Mouse (Mus musculus): Measurements from ENCODE around the gene Ggta1. TPM values are rescaled to one million over a fixed set of nuclear protein-coding genes. Genes with fewer than 3 reads are reported as not detected.

Gene Ggta1
- total RNA-seq (2012; rRNA removed) = 36.5 and 49.0 TPM in 2 replicates

DNA sequence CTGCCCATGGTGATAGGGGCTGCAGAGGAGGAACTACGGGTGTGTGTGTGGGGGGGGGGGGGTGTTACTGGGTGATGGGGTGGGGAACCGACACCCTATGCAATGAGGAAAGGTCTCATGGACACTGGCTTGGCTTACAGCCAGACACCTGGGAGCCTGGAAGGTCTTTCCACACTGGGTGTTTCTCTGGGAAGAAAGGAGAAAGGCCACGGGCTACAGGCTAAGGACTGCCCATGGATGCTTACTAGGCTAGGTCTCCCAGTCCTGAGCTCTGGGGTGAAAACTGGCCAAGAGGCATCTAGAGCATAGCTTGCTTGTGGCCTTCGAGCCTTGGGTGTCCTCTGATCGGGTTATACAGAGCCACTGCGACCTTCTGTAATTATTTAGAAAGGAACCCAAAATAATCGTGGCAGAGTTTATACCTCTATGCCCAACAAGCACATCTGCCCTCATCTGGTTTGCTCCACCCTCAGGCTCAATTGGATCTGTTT is at the start of gene Ggta1:
TSS of gene Ggta1 (minus strand) at position 441 of the 491 bp plus-strand sequence.
- H3K4me3 ChIP-seq (ENCODE audit: insufficient read depth in 1 of 2, low read depth in 1 of 2, low read length in 2 of 2, poor library complexity in 1 of 2, severe bottlenecking in 1 of 2) = peak within 1 kb of the TSS; percentile 73 to 83
- no peaks in the 10 kb centered on the region for H3K9me3 ChIP-seq (ENCODE audit: control insufficient read depth, insufficient read depth, low read depth, low read length)
- H3K9ac ChIP-seq (ENCODE audit: insufficient read depth, low read depth, low read length, poor library complexity, severe bottlenecking) = peak within 1 kb of the TSS; percentile 66
- no peak for DNase-seq (ENCODE audit: low read depth, low spot score)
- in situ Hi-C loops (cut with MboI; ENCODE audit: low sequenced_read_pairs in 2 of 2, unreplicated experiment in 2 of 2) = no loop called here
- no peaks in the 10 kb centered on the region for H3K36me3 ChIP-seq (ENCODE audit: control insufficient read depth, insufficient read depth, low read length, poor library complexity, severe bottlenecking)
- peaks cover 2 to 27% of the 10 kb centered on the region in 2 experiments; a peak in 2 of 4 replicates for H3K4me1 ChIP-seq (ENCODE audit: control insufficient read depth in 2 of 2, insufficient read depth in 2 of 2, low read length in 2 of 2, poor library complexity in 1 of 2)
- TF ChIP-seq HCFC1 (IDR thresholded peaks at IDR 0.05; ENCODE audit: borderline replicate concordance, insufficient read depth, low read length) (no peak), MAFK (IDR thresholded peaks at IDR 0.05; ENCODE audit: insufficient read depth, low read depth, low read length) (no peak), ZC3H11A (IDR thresholded peaks at IDR 0.05; ENCODE audit: borderline replicate concordance, low read depth, low read length) (no peak), CHD2 (IDR thresholded peaks at IDR 0.05; ENCODE audit: low read depth, low read length) (no peak), ZNF384 (IDR thresholded peaks at IDR 0.05; ENCODE audit: low read depth, low read length) (no peak)
- H3K27ac ChIP-seq (ENCODE audit: insufficient read depth, low read depth, low read length, poor library complexity, severe bottlenecking) = peak within 1 kb of the TSS; percentile 27; the same call in 1 of the 2 replicates

DNA sequence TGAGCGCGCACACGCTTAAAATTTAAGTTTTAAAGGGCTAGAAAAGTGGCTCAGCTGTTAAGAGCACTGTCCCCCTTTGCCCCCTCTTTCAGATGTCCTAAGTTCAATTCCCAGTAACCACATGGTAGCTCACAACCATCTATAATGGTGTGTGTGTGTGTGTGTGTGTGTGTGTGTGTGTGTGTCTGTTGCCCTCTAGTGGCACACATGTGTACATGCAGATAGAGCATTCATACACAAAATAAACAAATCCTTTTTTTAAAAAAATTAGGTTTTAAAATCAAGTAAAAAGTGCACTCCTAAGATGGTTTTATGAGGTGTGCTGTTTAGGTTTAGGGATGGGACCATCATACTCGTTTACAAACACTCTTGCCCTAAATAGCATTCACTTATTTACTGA is 49.2 kb upstream of the Ggta1 start:
- H3K9me3 ChIP-seq (ENCODE audit: control insufficient read depth, insufficient read depth, low read depth, low read length) = no peaks in the 10 kb centered on the region
- no peak overlapping the region for H3K27ac ChIP-seq (ENCODE audit: insufficient read depth, low read depth, low read length, poor library complexity, severe bottlenecking)
- no peak for TF ChIP-seq ZC3H11A (IDR thresholded peaks at IDR 0.05; ENCODE audit: borderline replicate concordance, low read depth, low read length)
- no peak for TF ChIP-seq CHD2 (IDR thresholded peaks at IDR 0.05; ENCODE audit: low read depth, low read length)
- TF ChIP-seq ZNF384 (IDR thresholded peaks at IDR 0.05; ENCODE audit: low read depth, low read length) = 0 out of 2 replicates have a peak, but pooled peaks have one; percentile 35
- H3K9ac ChIP-seq (ENCODE audit: insufficient read depth, low read depth, low read length, poor library complexity, severe bottlenecking) = no peak overlapping the region
- in situ Hi-C loops (cut with MboI; ENCODE audit: low sequenced_read_pairs in 2 of 2, unreplicated experiment in 2 of 2) = no loop called here
- H3K36me3 ChIP-seq (ENCODE audit: control insufficient read depth, insufficient read depth, low read length, poor library complexity, severe bottlenecking) = no peaks in the 10 kb centered on the region
- H3K4me1 ChIP-seq (ENCODE audit: control insufficient read depth in 2 of 2, insufficient read depth in 2 of 2, low read length in 2 of 2, poor library complexity in 1 of 2) = peaks cover 8 to 17% of the 10 kb centered on the region in 2 experiments; a peak in 3 of 4 replicates
- no peak overlapping the region for H3K4me3 ChIP-seq (ENCODE audit: insufficient read depth in 1 of 2, low read depth in 1 of 2, low read length in 2 of 2, poor library complexity in 1 of 2, severe bottlenecking in 1 of 2)
- no peak for DNase-seq (ENCODE audit: low read depth, low spot score)

DNA sequence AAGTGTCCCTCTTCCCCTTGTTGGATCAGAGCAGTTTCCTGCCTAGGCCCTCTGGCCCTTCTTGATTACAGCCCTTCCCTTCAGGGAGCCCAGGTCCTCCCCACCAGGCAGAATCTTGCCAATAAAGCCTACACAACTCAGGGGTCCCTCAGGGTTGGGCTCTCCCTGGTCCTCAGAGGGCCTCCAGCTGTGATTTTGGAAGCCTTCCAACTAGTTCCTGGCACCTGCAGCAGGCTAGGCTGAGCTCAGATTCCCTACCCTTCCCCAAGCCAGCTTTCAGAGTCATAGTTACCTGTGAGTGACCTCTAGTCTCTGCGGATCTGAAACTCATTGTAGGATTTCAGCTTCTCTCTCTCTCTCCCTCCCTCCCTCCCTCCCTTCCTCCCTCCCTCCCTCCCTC is 47.9 kb upstream of the Ggta1 start:
- no peak for TF ChIP-seq ZC3H11A (IDR thresholded peaks at IDR 0.05; ENCODE audit: borderline replicate concordance, low read depth, low read length)
- no peak for TF ChIP-seq HCFC1 (IDR thresholded peaks at IDR 0.05; ENCODE audit: borderline replicate concordance, insufficient read depth, low read length)
- no peak for TF ChIP-seq CHD2 (IDR thresholded peaks at IDR 0.05; ENCODE audit: low read depth, low read length)
- TF ChIP-seq ZNF384 (IDR thresholded peaks at IDR 0.05; ENCODE audit: low read depth, low read length) = no peak
- no peak for TF ChIP-seq MAFK (IDR thresholded peaks at IDR 0.05; ENCODE audit: insufficient read depth, low read depth, low read length)
- H3K4me3 ChIP-seq (ENCODE audit: insufficient read depth in 1 of 2, low read depth in 1 of 2, low read length in 2 of 2, poor library complexity in 1 of 2, severe bottlenecking in 1 of 2) = no peak overlapping the region
- no peaks in the 10 kb centered on the region for H3K9me3 ChIP-seq (ENCODE audit: control insufficient read depth, insufficient read depth, low read depth, low read length)
- H3K27ac ChIP-seq (ENCODE audit: insufficient read depth, low read depth, low read length, poor library complexity, severe bottlenecking) = no peak overlapping the region
- peaks cover 8 to 24% of the 10 kb centered on the region in 2 experiments; a peak in 3 of 4 replicates for H3K4me1 ChIP-seq (ENCODE audit: control insufficient read depth in 2 of 2, insufficient read depth in 2 of 2, low read length in 2 of 2, poor library complexity in 1 of 2)
- H3K36me3 ChIP-seq (ENCODE audit: control insufficient read depth, insufficient read depth, low read length, poor library complexity, severe bottlenecking) = no peaks in the 10 kb centered on the region
- in situ Hi-C loops (cut with MboI; ENCODE audit: low sequenced_read_pairs in 2 of 2, unreplicated experiment in 2 of 2) = no loop called here
- no peak for DNase-seq (ENCODE audit: low read depth, low spot score)
- H3K9ac ChIP-seq (ENCODE audit: insufficient read depth, low read depth, low read length, poor library complexity, severe bottlenecking) = no peak overlapping the region

DNA sequence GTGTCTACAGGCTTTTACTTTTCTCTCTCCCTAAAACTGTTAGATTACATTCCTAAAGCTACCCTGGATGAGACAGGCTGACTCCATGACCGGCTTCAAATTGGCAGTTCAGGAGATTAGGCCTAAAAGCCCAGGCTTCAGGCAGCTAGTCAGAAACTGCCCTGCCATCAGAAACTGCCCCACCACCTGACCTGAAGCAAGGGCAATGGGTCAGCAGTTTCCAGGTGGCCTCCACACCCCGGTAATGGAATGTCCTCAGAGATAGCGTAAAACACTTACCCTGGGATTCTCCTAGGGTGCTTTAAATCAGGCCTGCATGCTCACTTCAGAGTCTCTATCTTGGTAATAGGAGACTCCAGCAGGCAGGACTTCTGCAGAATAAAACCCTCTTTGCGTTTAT is 46.9 kb upstream of the Ggta1 start:
- peaks cover 8 to 24% of the 10 kb centered on the region in 2 experiments; a peak in 3 of 4 replicates for H3K4me1 ChIP-seq (ENCODE audit: control insufficient read depth in 2 of 2, insufficient read depth in 2 of 2, low read length in 2 of 2, poor library complexity in 1 of 2)
- no peaks in the 10 kb centered on the region for H3K36me3 ChIP-seq (ENCODE audit: control insufficient read depth, insufficient read depth, low read length, poor library complexity, severe bottlenecking)
- no peak overlapping the region for H3K27ac ChIP-seq (ENCODE audit: insufficient read depth, low read depth, low read length, poor library complexity, severe bottlenecking)
- in situ Hi-C loops (cut with MboI; ENCODE audit: low sequenced_read_pairs in 2 of 2, unreplicated experiment in 2 of 2) = no loop called here
- no peak overlapping the region; the same call in 1 of the 2 replicates for H3K9ac ChIP-seq (ENCODE audit: insufficient read depth, low read depth, low read length, poor library complexity, severe bottlenecking)
- H3K9me3 ChIP-seq (ENCODE audit: control insufficient read depth, insufficient read depth, low read depth, low read length) = no peaks in the 10 kb centered on the region
- no peak overlapping the region for H3K4me3 ChIP-seq (ENCODE audit: insufficient read depth in 1 of 2, low read depth in 1 of 2, low read length in 2 of 2, poor library complexity in 1 of 2, severe bottlenecking in 1 of 2)
- no peak for DNase-seq (ENCODE audit: low read depth, low spot score)
- no peak for TF ChIP-seq ZC3H11A (IDR thresholded peaks at IDR 0.05; ENCODE audit: borderline replicate concordance, low read depth, low read length)

GRCm38 (mm10) chr2:35509343-35509667 is 46.3 kb upstream of the Ggta1 start:
- no peak for TF ChIP-seq CHD2 (IDR thresholded peaks at IDR 0.05; ENCODE audit: low read depth, low read length)
- no peak for TF ChIP-seq ZC3H11A (IDR thresholded peaks at IDR 0.05; ENCODE audit: borderline replicate concordance, low read depth, low read length)
- no peak for TF ChIP-seq ZNF384 (IDR thresholded peaks at IDR 0.05; ENCODE audit: low read depth, low read length)
- TF ChIP-seq HCFC1 (IDR thresholded peaks at IDR 0.05; ENCODE audit: borderline replicate concordance, insufficient read depth, low read length) = no peak
- no peak for TF ChIP-seq MAFK (IDR thresholded peaks at IDR 0.05; ENCODE audit: insufficient read depth, low read depth, low read length)
- H3K4me1 ChIP-seq (ENCODE audit: control insufficient read depth in 2 of 2, insufficient read depth in 2 of 2, low read length in 2 of 2, poor library complexity in 1 of 2) = peaks cover 8 to 24% of the 10 kb centered on the region in 2 experiments; a peak in 3 of 4 replicates
- no peaks in the 10 kb centered on the region for H3K36me3 ChIP-seq (ENCODE audit: control insufficient read depth, insufficient read depth, low read length, poor library complexity, severe bottlenecking)
- H3K9me3 ChIP-seq (ENCODE audit: control insufficient read depth, insufficient read depth, low read depth, low read length) = no peaks in the 10 kb centered on the region
- in situ Hi-C loops (cut with MboI; ENCODE audit: low sequenced_read_pairs in 2 of 2, unreplicated experiment in 2 of 2) = no loop called here
- no peak for DNase-seq (ENCODE audit: low read depth, low spot score)
- H3K4me3 ChIP-seq (ENCODE audit: insufficient read depth in 1 of 2, low read depth in 1 of 2, low read length in 2 of 2, poor library complexity in 1 of 2, severe bottlenecking in 1 of 2) = no peak overlapping the region
- H3K9ac ChIP-seq (ENCODE audit: insufficient read depth, low read depth, low read length, poor library complexity, severe bottlenecking) = no peak overlapping the region
- no peak overlapping the region for H3K27ac ChIP-seq (ENCODE audit: insufficient read depth, low read depth, low read length, poor library complexity, severe bottlenecking)

All from ES-E14 (cell line).